9 mouse cellular contexts compared by ENCODE assay signal in genomic region chr9:46913238-46913637, GRCm38 (mm10).
DNase-seq lines count a peak whose midpoint lies in the region; ATAC-seq lines count a peak whose summit lies in the region.
"Had no signal": no experiment of that assay in that cellular context is flagged by ENCODE, and none has a peak within 500 bp of the region (broad histone marks: within the 10 kb centered on the region; RNA-seq: fewer than 3 reads in every experiment).

No protein-coding gene starts in this region.

- WGBS in midbrain, embryonic 10.5 days, result 34% methylated on average over 3 of the region's 3 CpGs
- 36% methylated on average over 3 of the region's 3 CpGs for WGBS in midbrain, embryonic 14.5 days
- 10% methylated on average over 3 of the region's 3 CpGs for WGBS in forebrain, embryonic 15.5 days

- no peak overlapping the region for H3K9ac ChIP-seq in midbrain, embryonic 14.5 days (replicated peaks; ENCODE audit: low read length)
- H3K9ac ChIP-seq in forebrain, embryonic 15.5 days (replicated peaks), result no peak overlapping the region
- H3K9ac ChIP-seq: embryonic facial prominence, embryonic 13.5 days had no signal

- H3K4me2 ChIP-seq in midbrain, embryonic 14.5 days (ENCODE audit: low read length), result no peak overlapping the region
- no peak overlapping the region for H3K4me2 ChIP-seq in forebrain, embryonic 15.5 days (replicated peaks)
- H3K4me2 ChIP-seq: embryonic facial prominence, embryonic 13.5 days had no signal

- H3K9me3 ChIP-seq in midbrain, embryonic 10.5 days (replicated peaks), result no peaks in the 10 kb centered on the region
- no peaks in the 10 kb centered on the region for H3K9me3 ChIP-seq in midbrain, embryonic 14.5 days (ENCODE audit: control insufficient read depth, low read length)
- no peaks in the 10 kb centered on the region for H3K9me3 ChIP-seq in forebrain, embryonic 15.5 days
- H3K9me3 ChIP-seq: embryonic facial prominence, embryonic 13.5 days had no signal

- no peak for ATAC-seq in midbrain, embryonic 14.5 days (ENCODE audit: low FRiP score, low TSS enrichment)
- ATAC-seq in forebrain, embryonic 15.5 days (replicated peaks), result peak; percentile 88
- ATAC-seq in granulocyte monocyte progenitor cell, adult 5-6 weeks (replicated peaks; ENCODE audit: poor library complexity, severe bottlenecking), result no peak

- H3K36me3 ChIP-seq in midbrain, embryonic 10.5 days, result no peaks in the 10 kb centered on the region
- no peaks in the 10 kb centered on the region for H3K36me3 ChIP-seq in midbrain, embryonic 14.5 days (ENCODE audit: control insufficient read depth, insufficient read depth, low read length)
- H3K36me3 ChIP-seq in forebrain, embryonic 15.5 days, result no peaks in the 10 kb centered on the region
- H3K36me3 ChIP-seq: embryonic facial prominence, embryonic 13.5 days had no signal

- H3K27me3 ChIP-seq in midbrain, embryonic 10.5 days (ENCODE audit: low read depth, poor library complexity, severe bottlenecking), result 0 out of 2 replicates have a peak, but pooled peaks cover 3% of the 10 kb centered on the region
- no peaks in the 10 kb centered on the region for H3K27me3 ChIP-seq in midbrain, embryonic 14.5 days (ENCODE audit: control insufficient read depth, insufficient read depth, low read length)
- no peaks in the 10 kb centered on the region for H3K27me3 ChIP-seq in forebrain, embryonic 15.5 days
- H3K27me3 ChIP-seq: embryonic facial prominence, embryonic 13.5 days had no signal

- no peak overlapping the region for H3K4me3 ChIP-seq in midbrain, embryonic 10.5 days
- H3K4me3 ChIP-seq in midbrain, embryonic 14.5 days (replicated peaks; ENCODE audit: low read depth, low read length), result no peak overlapping the region
- no peak overlapping the region for H3K4me3 ChIP-seq in forebrain, embryonic 15.5 days
- H3K4me3 ChIP-seq: embryonic facial prominence, embryonic 13.5 days had no signal

- H3K27ac ChIP-seq in midbrain, embryonic 10.5 days (replicated peaks), result peak overlapping the region; percentile 39
- no peak overlapping the region for H3K27ac ChIP-seq in midbrain, embryonic 14.5 days (replicated peaks; ENCODE audit: low read depth, low read length)
- no peak overlapping the region for H3K27ac ChIP-seq in forebrain, embryonic 15.5 days (replicated peaks)
- H3K27ac ChIP-seq: embryonic facial prominence, embryonic 13.5 days had no signal

- DNase-seq in midbrain, embryonic 10.5 days (ENCODE audit: low spot score), result no peak
- DNase-seq in midbrain, embryonic 14.5 days, result no peak
- DNase-seq in layer of hippocampus, postnatal 36 days, result peak; percentile 59 to 71
- peak; percentile 48 for DNase-seq in right cerebral cortex, postnatal 25 days
- DNase-seq in ovary, postnatal 14 days (ENCODE audit: low spot score), result no peak
- DNase-seq: thymus, adult 18-20 months had no signal

- H3K4me1 ChIP-seq in midbrain, embryonic 10.5 days, result peaks cover 14% of the 10 kb centered on the region
- H3K4me1 ChIP-seq in midbrain, embryonic 14.5 days (ENCODE audit: control insufficient read depth, insufficient read depth, low read length), result no peaks in the 10 kb centered on the region
- H3K4me1 ChIP-seq in forebrain, embryonic 15.5 days, result peaks cover 11% of the 10 kb centered on the region

Comparison
In these comparisons a context has a peak if more than half of its experiments do, and no peak if none do; other contexts are left out.
1. DNase-seq: peak in layer of hippocampus, postnatal 36 days (2 of 2) and right cerebral cortex, postnatal 25 days (single experiment); none in midbrain, embryonic 10.5 days (single experiment), midbrain, embryonic 14.5 days (single experiment) and ovary, postnatal 14 days (single experiment).